Mouse (Mus musculus): ENCODE results near the gene Spata18.

DNA sequence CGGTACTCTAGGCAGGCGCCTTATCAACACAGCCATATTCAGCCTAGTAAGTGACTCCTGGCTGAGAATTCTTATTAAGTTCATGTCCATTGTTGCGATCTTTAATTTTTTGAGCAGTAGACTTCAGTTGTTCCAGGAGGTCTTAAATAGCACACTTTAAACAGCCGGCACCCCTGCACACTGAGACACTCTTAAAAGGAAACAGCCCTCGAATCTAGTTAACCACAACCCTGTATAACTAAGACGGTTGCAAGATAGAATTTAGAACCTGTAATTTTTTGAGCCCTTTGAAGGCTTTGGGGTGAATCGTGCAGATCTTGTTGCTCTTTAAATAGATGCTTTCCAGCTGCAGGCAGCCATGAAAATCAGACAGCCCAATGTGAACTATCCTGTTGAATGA, 36.0 kb upstream of the Spata18 start:
- TF ChIP-seq CTCF (IDR thresholded peaks at IDR 0.05; ENCODE audit: insufficient read depth, low read depth, low read length) (no peak), POLR2A (IDR thresholded peaks at IDR 0.05; ENCODE audit: insufficient read depth, low read depth, low read length) (no peak)

Measured in olfactory bulb, adult 2 months (tissue).